Mouse (Mus musculus): ENCODE data around the gene Vangl2. TPM values are rescaled to one million over a fixed set of nuclear protein-coding genes. Genes with fewer than 3 reads are reported as not detected.

The Vangl2 gene
- total and polyA plus RNA-seq, 2 experiments, result 0.28 to 0.49 TPM

- H3K4me3 ChIP-seq (ENCODE audit: insufficient read depth, low read depth, low read length), result no peak overlapping the region
- TF ChIP-seq CTCF (IDR thresholded peaks at IDR 0.05; ENCODE audit: low read depth, low read length), result no peak
- no peak for TF ChIP-seq POLR2A (IDR thresholded peaks at IDR 0.05; ENCODE audit: extremely low read depth, insufficient read depth, low read length)
- no peaks in the 10 kb centered on the region for H3K79me2 ChIP-seq (ENCODE audit: control insufficient read depth, insufficient read depth, low read length)
- DNase-seq (ENCODE audit: extremely low read depth, low read depth, low spot score), result no peak
- H3K36me3 ChIP-seq (ENCODE audit: control insufficient read depth, insufficient read depth, low read length), result no peaks in the 10 kb centered on the region
- no peak overlapping the region for H3K27ac ChIP-seq (replicated peaks; ENCODE audit: insufficient read depth, low read depth, low read length)
- 79% methylated on average over 7 of the region's 7 CpGs for WGBS
- H3K27me3 ChIP-seq (ENCODE audit: control insufficient read depth, insufficient read depth, low read length), result peaks cover 1% of the 10 kb centered on the region; the same call in 1 of the 2 replicates
- no peaks in the 10 kb centered on the region; the same call in 1 of the 2 replicates for H3K4me1 ChIP-seq (ENCODE audit: control insufficient read depth, insufficient read depth, low read length)
- H3K9ac ChIP-seq (ENCODE audit: low read depth, low read length), result no peak overlapping the region
Measured at GRCm38 (mm10) chr1:172058874-172059273, 30.6 kb upstream of the Vangl2 start.

GRCm38 (mm10) chr1:172058321-172058720 lies 30.1 kb upstream of the Vangl2 start:
- TF ChIP-seq POLR2A (IDR thresholded peaks at IDR 0.05; ENCODE audit: extremely low read depth, insufficient read depth, low read length) (no peak), CTCF (IDR thresholded peaks at IDR 0.05; ENCODE audit: low read depth, low read length) (no peak)
- no peaks in the 10 kb centered on the region for H3K79me2 ChIP-seq (ENCODE audit: control insufficient read depth, insufficient read depth, low read length)
- H3K9ac ChIP-seq (ENCODE audit: low read depth, low read length), result no peak overlapping the region
- WGBS, result 84% methylated on average over 6 of the region's 6 CpGs
- H3K27me3 ChIP-seq (ENCODE audit: control insufficient read depth, insufficient read depth, low read length), result peaks cover 7% of the 10 kb centered on the region; the same call in 1 of the 2 replicates
- H3K27ac ChIP-seq (replicated peaks; ENCODE audit: insufficient read depth, low read depth, low read length), result no peak overlapping the region
- no peaks in the 10 kb centered on the region; the same call in 1 of the 2 replicates for H3K4me1 ChIP-seq (ENCODE audit: control insufficient read depth, insufficient read depth, low read length)
- DNase-seq (ENCODE audit: extremely low read depth, low read depth, low spot score), result no peak
- H3K36me3 ChIP-seq (ENCODE audit: control insufficient read depth, insufficient read depth, low read length), result no peaks in the 10 kb centered on the region
- no peak overlapping the region for H3K4me3 ChIP-seq (ENCODE audit: insufficient read depth, low read depth, low read length)

GRCm38 (mm10) chr1:172057491-172057921 lies 29.3 kb upstream of the Vangl2 start, which contains the start of gene Nhlh1:
Gene Nhlh1 (minus strand): TSS chr1:172057573.
- no peaks in the 10 kb centered on the region for H3K36me3 ChIP-seq (ENCODE audit: control insufficient read depth, insufficient read depth, low read length)
- no peak for TF ChIP-seq CTCF (IDR thresholded peaks at IDR 0.05; ENCODE audit: low read depth, low read length)
- no peak for TF ChIP-seq POLR2A (IDR thresholded peaks at IDR 0.05; ENCODE audit: extremely low read depth, insufficient read depth, low read length)
- DNase-seq (ENCODE audit: extremely low read depth, low read depth, low spot score), result no peak
- peaks cover 11% of the 10 kb centered on the region; the same call in 1 of the 2 replicates for H3K27me3 ChIP-seq (ENCODE audit: control insufficient read depth, insufficient read depth, low read length)
- no peak within 1 kb of the TSS for H3K9ac ChIP-seq (ENCODE audit: low read depth, low read length)
- no peak within 1 kb of the TSS for H3K4me3 ChIP-seq (ENCODE audit: insufficient read depth, low read depth, low read length)
- WGBS, result 47% methylated on average over 2 of the region's 2 CpGs
- no peaks in the 10 kb centered on the region for H3K79me2 ChIP-seq (ENCODE audit: control insufficient read depth, insufficient read depth, low read length)
- no peak within 1 kb of the TSS for H3K27ac ChIP-seq (replicated peaks; ENCODE audit: insufficient read depth, low read depth, low read length)
- H3K4me1 ChIP-seq (ENCODE audit: control insufficient read depth, insufficient read depth, low read length), result no peaks in the 10 kb centered on the region; the same call in 1 of the 2 replicates

DNA sequence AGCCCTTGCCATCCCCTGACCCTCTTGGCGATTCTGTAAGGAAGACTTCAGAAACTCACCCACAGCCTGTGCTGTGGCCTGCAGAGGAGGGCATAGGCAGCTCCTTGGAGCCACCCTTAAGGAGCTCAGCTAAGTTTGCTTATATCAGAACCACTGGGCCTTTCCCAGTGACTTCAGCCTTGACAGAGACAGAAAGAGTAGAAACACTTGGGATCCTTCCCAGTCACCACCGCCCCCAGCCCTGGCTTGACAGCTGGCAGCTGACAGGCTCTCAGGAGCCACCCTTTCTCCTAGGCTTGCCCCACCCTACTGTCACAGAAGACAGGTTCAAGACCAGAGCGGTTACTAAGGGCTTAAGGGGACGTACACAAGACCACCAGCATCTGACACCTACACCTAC lies 28.0 kb upstream of the Vangl2 start:
- TF ChIP-seq CTCF (IDR thresholded peaks at IDR 0.05; ENCODE audit: low read depth, low read length) (no peak), POLR2A (IDR thresholded peaks at IDR 0.05; ENCODE audit: extremely low read depth, insufficient read depth, low read length) (no peak)
- H3K27me3 ChIP-seq (ENCODE audit: control insufficient read depth, insufficient read depth, low read length), result peaks cover 11% of the 10 kb centered on the region; the same call in 1 of the 2 replicates
- 74% methylated on average over 4 of the region's 4 CpGs for WGBS
- H3K9ac ChIP-seq (ENCODE audit: low read depth, low read length), result no peak overlapping the region
- no peak for DNase-seq (ENCODE audit: extremely low read depth, low read depth, low spot score)
- H3K4me1 ChIP-seq (ENCODE audit: control insufficient read depth, insufficient read depth, low read length), result no peaks in the 10 kb centered on the region
- no peaks in the 10 kb centered on the region for H3K36me3 ChIP-seq (ENCODE audit: control insufficient read depth, insufficient read depth, low read length)
- H3K27ac ChIP-seq (replicated peaks; ENCODE audit: insufficient read depth, low read depth, low read length), result no peak overlapping the region
- no peak overlapping the region for H3K4me3 ChIP-seq (ENCODE audit: insufficient read depth, low read depth, low read length)
- H3K79me2 ChIP-seq (ENCODE audit: control insufficient read depth, insufficient read depth, low read length), result no peaks in the 10 kb centered on the region

GRCm38 (mm10) chr1:172053541-172054440 lies 25.5 kb upstream of the Vangl2 start:
- Histone ChIP-seq H3K27me3 (ENCODE audit: control insufficient read depth, insufficient read depth, low read length) (peaks cover 11% of the 10 kb centered on the region; the same call in 1 of the 2 replicates), H3K27ac (replicated peaks; ENCODE audit: insufficient read depth, low read depth, low read length) (no peak overlapping the region), H3K4me3 (ENCODE audit: insufficient read depth, low read depth, low read length) (no peak overlapping the region), H3K9ac (ENCODE audit: low read depth, low read length) (no peak overlapping the region), H3K36me3 (ENCODE audit: control insufficient read depth, insufficient read depth, low read length) (no peaks in the 10 kb centered on the region), H3K4me1 (ENCODE audit: control insufficient read depth, insufficient read depth, low read length) (no peaks in the 10 kb centered on the region), H3K79me2 (ENCODE audit: control insufficient read depth, insufficient read depth, low read length) (no peaks in the 10 kb centered on the region)
- no peak for DNase-seq (ENCODE audit: extremely low read depth, low read depth, low spot score)
- no peak for TF ChIP-seq CTCF (IDR thresholded peaks at IDR 0.05; ENCODE audit: low read depth, low read length)
- TF ChIP-seq POLR2A (IDR thresholded peaks at IDR 0.05; ENCODE audit: extremely low read depth, insufficient read depth, low read length), result no peak
- 6% methylated on average over 42 of the region's 42 CpGs for WGBS

Measured in liver, adult 2 months (tissue).